Mouse (Mus musculus): ENCODE measurements around the gene Cct7.

The Cct7 gene

DNA sequence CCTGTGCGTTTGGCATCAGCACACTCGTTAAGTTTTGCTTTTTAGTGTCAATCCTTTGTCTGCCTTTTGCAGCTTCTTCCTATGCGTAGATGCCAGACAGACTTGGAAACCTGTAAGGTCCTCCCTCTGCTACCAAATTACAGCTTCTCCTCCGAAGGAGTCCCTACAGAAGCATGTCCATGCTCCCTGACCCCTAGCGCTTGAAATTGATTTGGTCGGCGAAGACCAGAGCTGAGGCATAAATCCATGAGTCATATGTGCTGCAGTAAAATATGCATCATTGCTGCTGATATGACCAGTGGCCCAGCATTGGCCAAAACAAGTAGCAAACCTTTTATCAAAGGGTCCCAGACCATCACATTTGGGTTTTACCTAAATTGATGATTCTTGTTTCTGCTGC is 1.5 kb downstream of the Cct7 start:
- no peak for DNase-seq

DNA sequence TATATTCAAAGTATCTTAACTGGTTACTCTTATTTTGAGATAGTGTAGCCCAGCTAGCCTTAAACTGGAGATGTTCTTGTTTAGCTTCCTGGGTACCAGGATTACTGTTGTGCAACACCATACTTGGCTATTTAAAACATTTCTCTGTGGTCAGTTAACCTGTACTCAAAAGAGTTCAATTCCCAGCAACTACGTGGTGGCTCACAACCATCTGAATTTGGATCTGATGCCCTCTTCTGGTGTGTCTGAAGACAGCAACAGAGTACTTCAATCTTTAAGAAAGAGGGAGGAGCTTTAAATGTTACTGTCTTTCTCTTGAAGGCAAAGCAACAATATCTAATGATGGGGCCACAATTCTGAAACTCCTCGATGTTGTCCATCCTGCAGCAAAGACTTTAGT is 8.3 kb downstream of the Cct7 start:
- no peak for DNase-seq

- no peak for DNase-seq
These were observed 14.1 kb downstream of the Cct7 start for GRCm38 (mm10) chr6:85465381-85465780.

DNA sequence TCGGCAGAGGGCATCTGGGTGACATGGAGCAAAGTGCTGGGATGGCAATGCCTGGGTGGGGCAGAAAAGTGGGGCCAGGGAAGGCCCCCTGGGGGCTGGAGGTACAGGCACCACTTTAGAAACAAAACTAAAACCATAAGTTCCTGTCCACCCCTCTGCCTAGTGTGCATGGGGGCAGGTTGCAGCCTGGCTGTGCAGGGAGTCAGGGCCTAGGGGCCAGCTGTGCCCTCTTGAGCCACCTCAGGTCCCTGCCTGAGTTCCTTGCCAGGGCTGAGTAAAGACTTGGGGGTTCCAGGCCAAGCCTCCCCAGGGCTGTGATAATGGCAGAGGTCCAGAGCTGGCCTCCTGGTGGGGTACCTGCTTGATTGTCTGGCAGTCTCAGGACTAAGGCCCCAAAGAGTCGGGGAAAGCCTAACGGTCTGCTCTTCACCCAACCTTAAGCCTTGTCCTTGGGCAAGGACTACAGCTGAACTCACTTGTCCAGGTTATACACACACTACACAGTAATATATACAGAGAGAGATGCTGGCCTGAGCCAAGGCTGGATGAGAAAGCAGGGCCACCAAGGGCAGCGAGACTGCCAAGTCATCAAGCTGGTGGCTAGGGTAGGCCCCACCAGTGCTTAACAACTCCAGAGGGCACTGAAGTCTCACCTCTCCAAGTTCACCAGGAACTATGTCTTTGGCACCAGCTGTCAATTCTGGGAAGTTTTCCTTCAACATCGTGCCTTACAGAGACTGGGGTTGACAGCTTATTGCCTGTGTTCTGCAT is 18.5 kb downstream of the Cct7 start:
- no peak for DNase-seq

DNA sequence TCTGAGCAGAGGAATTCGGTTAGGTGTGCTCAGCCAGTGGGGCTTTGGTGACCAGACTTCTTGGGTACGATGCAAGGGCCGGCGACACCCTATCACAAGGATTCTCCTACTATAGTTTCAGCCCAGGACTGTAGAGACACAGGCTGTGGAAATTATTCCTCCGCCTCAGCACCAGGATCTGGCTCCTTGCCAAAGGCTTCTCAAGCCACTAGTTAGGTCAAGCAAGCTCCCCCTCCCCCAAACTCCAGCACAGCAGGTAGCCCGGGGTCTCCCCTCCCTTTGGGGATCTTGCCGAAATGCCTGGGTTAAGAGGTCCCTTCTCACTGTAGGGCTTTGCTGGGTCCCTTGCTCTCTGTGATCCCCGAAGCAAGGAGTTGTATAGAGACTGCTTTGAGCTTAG is 20.6 kb downstream of the Cct7 start:
- DNase-seq, result no peak

DNA sequence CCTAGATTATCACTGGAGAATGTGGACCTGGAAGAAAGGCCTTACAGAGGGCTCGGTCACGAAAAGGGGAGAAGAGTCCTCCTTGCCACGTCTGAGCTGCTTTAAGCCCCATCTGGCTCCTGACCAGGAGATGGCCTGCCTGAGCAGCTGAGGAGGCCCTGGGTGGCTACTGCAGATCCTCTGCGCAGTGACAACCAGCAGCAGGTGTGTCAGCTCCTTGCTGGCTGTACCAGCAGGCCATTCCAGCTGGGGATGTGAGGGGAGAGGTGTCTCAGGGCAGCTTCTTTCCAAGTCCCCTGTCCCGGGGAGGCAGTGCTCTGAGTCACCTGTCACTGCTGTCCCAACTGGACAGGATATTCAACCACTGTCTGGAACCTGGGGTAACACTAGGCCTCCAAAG is 21.2 kb downstream of the Cct7 start:
- DNase-seq, result no peak

GRCm38 (mm10) chr6:85475581-85475980 is 24.3 kb downstream of the Cct7 start:
- DNase-seq, result no peak

DNA sequence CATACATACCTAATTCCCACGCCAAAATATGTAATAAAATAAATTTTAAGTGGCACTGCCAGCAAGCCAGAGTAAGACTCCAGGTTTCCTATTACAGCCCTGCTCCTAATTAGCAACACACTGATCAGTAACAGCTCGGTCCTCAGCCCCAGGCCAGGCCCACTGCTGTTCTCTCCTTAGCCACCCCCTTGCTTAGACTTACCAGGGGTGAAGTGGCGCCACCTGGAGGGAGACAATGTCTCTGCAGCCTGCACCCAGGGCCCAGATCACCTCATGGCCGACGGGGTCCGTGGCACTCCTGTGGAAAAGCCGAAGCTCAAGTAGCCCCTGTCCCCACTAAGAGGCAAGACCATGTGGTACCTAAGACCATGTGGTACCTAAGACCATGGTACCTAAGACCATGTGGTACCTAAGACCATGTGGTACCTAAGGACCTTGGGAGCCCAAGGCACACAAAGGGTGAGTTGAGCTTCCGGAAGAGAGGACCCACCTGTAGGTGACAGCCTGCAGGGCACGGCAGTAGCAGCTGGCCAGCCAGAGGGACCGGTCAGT is 26.1 kb downstream of the Cct7 start:
- DNase-seq, result no peak

DNA sequence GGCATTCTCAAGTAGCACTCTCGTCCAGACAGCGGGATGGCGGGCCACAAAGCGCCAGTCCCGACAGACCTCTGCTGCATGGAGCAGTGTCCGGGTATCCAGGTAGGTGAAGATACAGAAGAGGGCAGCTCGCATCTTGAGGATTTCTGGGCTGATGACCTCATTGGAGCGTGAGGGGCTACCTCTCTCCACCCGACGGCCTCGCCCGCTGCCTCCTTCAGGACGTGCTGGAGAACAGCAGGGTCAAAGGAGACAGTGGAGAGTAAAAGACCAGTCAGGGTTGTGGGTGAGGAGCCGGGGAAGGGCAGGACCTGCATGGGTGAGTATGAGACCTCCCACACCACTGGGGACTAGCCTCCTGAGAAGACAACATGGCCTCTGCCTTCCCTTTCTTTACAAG is 27.1 kb downstream of the Cct7 start:
- no peak for DNase-seq

GRCm38 (mm10) chr6:85479979-85480378 is 28.7 kb downstream of the Cct7 start:
- DNase-seq, result no peak

DNA sequence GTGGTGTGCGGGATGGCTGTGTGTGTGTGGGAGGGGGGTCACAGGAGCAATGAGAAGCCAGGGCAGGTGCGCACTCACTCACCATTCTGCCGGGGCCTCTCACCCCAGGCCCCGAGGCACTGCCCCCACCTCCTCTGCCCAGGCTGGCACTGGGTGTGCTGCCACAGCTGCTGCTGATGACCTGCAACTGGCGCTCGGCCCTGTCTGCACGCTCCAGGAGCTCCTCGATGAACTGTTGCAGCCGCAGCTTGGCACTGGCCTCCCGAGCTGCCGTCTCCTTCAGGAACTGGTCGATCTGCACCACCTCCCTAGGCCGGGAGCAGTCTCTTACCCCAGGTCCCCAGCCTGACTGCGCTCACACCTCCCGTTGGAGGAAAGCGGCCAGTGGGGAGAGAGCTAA is 29.4 kb downstream of the Cct7 start:
- peak; percentile 21 for DNase-seq

- DNase-seq, result no peak
These were observed 32.8 kb downstream of the Cct7 start for GRCm38 (mm10) chr6:85483843-85484721.

DNA sequence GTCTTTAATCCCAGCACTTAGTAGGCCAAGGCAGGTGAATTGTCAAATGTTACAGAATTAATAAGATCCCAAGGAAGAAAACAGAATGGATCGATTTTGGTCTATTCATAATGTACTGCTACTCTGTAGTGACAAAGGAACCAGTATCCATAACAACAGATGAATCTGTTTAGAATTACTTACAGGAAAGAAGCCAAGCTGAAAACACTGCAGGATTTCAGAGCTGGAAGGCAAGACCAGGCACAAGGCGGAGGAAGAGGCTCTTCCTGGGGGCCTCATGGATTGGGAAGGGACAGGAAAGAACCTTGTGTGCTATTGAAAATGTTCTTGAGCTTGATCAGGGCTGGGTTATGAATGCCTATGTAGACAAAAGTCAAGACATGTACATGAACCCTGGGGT is 34.4 kb downstream of the Cct7 start:
- no peak for DNase-seq

DNA sequence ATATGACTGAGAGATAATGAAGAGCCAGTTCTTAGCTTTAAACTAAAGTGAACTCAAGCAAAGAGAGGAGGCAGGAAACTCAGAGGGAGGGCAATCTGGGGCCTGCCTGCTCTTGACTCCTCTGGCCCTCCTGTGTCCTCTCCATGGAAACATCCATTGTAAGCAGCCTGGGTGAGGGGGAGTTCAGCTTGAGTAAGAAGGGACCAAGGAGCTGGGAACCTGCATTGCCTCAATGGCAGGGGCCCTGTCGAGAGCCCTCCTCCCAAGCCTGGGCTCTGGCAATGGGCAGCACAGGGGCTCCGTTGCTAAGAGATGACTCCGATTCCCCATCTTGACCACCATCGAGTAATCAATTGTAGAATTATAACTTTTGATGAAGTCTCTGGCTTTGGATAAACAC is 37.2 kb downstream of the Cct7 start:
- DNase-seq, result no peak

GRCm38 (mm10) chr6:85489717-85490116 is 38.4 kb downstream of the Cct7 start:
- DNase-seq, result no peak

DNA sequence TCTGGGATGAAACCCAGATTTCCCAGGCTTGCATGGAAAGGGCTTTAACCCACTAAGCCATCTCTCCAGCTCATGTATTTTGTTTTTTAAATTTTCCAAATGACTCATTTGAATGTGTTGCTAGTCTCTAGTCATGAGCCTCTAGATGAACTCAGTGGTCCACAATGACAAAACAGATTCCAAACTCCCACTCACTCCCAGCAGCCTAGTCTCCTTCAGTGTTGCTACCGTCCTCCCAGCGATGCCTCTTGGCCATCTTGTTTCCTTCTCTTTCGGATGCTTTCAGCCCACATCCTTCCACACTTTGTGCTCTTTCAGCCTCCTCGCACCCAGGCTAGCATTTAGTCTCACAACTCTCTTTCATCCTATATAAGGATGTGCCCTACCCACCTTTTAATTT is 38.9 kb downstream of the Cct7 start:
- no peak for DNase-seq

- DNase-seq, result no peak
These were observed 40.3 kb downstream of the Cct7 start for GRCm38 (mm10) chr6:85491606-85492005.

- no peak for DNase-seq
These were observed 45.7 kb downstream of the Cct7 start for GRCm38 (mm10) chr6:85496976-85497375.

GRCm38 (mm10) chr6:85498147-85498546 is 46.8 kb downstream of the Cct7 start:
- DNase-seq, result no peak

GRCm38 (mm10) chr6:85500416-85500815 is 49.1 kb downstream of the Cct7 start:
- no peak for DNase-seq

- DNase-seq, result no peak
These were observed 50.3 kb downstream of the Cct7 start for GRCm38 (mm10) chr6:85501571-85502102.

DNA sequence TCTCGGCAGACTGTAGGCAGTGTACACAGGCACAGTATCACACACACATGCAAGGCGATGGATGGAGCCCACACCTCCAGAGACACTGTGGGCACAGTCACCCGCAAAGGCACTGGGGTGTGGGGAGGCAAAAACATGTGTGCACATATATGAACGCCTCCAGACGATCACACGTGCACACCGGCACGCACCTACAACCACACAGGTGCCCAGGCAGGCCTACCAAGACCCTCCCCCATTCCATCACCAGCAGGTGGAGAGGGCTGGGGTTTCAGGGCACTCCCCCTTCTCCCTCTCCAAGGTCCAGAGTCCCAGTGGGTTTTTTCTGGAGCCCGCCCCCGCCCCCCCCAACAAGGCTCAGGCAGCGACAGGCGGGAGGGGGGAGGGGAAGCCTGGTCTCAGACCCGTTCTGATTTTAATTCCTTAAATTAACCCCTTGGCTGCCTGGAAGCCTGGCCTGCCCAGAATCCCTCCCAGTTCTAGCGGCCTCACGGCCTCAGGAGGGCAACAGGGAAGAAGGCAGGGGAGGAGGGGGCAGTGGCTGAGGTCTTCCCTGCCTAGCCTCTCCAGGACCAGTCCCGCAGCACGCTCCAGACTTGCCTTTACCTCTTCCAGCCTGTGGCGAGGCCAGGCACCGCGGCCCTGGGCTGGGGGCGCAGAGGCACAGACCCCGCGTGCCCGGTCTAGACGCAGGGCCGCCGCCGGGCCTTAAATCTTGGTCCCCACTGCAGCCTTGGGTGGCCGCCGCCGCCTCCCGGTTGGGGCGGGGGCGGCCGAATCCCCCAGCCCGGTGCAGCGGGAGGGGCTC is 51.0 kb downstream of the Cct7 start:
- no peak for DNase-seq

DNA sequence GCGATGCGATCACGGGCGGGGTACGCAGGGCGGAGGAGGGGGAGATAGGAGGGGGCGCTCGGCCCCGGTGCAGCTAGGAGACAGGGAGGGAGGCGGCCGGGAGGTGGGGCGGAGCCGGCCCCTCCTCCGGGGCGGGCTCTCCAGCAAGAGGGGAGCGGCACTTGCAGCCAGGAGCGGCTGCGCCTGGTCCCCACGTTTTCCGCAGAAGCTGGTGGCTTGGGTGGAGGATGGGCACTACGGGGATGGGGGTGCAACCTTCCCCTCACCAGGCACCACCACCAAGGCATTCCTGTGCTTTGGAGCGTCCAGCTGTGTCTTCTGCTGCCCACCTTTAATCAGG is 51.6 kb downstream of the Cct7 start, which contains the start of gene Fbxo41:
Fbxo41 (minus strand) TSS at position 84 of the 340 bp plus-strand sequence.
- DNase-seq, result peak; percentile 13

Data from kidney, postnatal 14 days (tissue).